Mouse (Mus musculus): ENCODE results near the gene Tecr.
A peak's percentile ranks its signal among the peaks of the same experiment; 100 is the strongest.
"Not testable (repeated sequence)": the region's sequence is repeated elsewhere in the genome, so short reads cannot be mapped to it uniquely, and the experiment has no call there.

Gene Tecr

GRCm38 (mm10) chr8:83617111-83617510 lies 9.3 kb upstream of the Tecr start:
- no peak for DNase-seq

GRCm38 (mm10) chr8:83616625-83617024 lies 8.9 kb upstream of the Tecr start:
- no peak for DNase-seq

- no peak for DNase-seq
Observed at GRCm38 (mm10) chr8:83613695-83614094, 5.9 kb upstream of the Tecr start.

- DNase-seq, result no peak
Observed at GRCm38 (mm10) chr8:83611921-83612320, 4.2 kb upstream of the Tecr start.

- no peak for DNase-seq
Observed at GRCm38 (mm10) chr8:83609547-83610180, 1.9 kb upstream of the Tecr start.

GRCm38 (mm10) chr8:83609086-83609485 lies 1.3 kb upstream of the Tecr start:
- no peak for DNase-seq

- peak; percentile 91 for DNase-seq
Observed at GRCm38 (mm10) chr8:83608398-83608829, 643 bp upstream of the Tecr start.

GRCm38 (mm10) chr8:83602650-83603029 lies 5.1 kb downstream of the Tecr start:
- no peak for DNase-seq

- no peak for DNase-seq
Observed at GRCm38 (mm10) chr8:83599814-83600213, 8.0 kb downstream of the Tecr start.

- no peak for DNase-seq
Observed at GRCm38 (mm10) chr8:83598146-83598545, 9.6 kb downstream of the Tecr start.

- DNase-seq, result peak; percentile 58
Observed at GRCm38 (mm10) chr8:83596369-83596768, 11.4 kb downstream of the Tecr start.

GRCm38 (mm10) chr8:83595050-83595345 lies 12.8 kb downstream of the Tecr start:
- DNase-seq, result not testable (repeated sequence)

GRCm38 (mm10) chr8:83594167-83595049 lies 13.4 kb downstream of the Tecr start:
- DNase-seq, result peak; percentile 98

GRCm38 (mm10) chr8:83593325-83594166 lies 14.2 kb downstream of the Tecr start:
- DNase-seq, result peak; percentile 63

GRCm38 (mm10) chr8:83592682-83593081 lies 15.1 kb downstream of the Tecr start:
- no peak for DNase-seq

GRCm38 (mm10) chr8:83590488-83591023 lies 17.2 kb downstream of the Tecr start:
- DNase-seq, result no peak

GRCm38 (mm10) chr8:83588886-83589285 lies 18.9 kb downstream of the Tecr start:
- DNase-seq, result no peak

- no peak for DNase-seq
Observed at GRCm38 (mm10) chr8:83587644-83588043, 20.1 kb downstream of the Tecr start.

GRCm38 (mm10) chr8:83585333-83585732 lies 22.4 kb downstream of the Tecr start:
- DNase-seq, result no peak

- DNase-seq, result no peak
Observed at GRCm38 (mm10) chr8:83584771-83585170, 23.0 kb downstream of the Tecr start.

- DNase-seq, result no peak
Observed at GRCm38 (mm10) chr8:83583236-83583635, 24.5 kb downstream of the Tecr start.

- no peak for DNase-seq
Observed at GRCm38 (mm10) chr8:83582226-83582625, 25.5 kb downstream of the Tecr start.

- DNase-seq, result peak; percentile 3
Observed at GRCm38 (mm10) chr8:83580826-83581225, 26.9 kb downstream of the Tecr start.
